Mouse (Mus musculus) spleen, adult 2 months (tissue): ENCODE results near the gene Naip1. TPM values are rescaled to one million over a fixed set of nuclear protein-coding genes. Genes with fewer than 3 reads are reported as not detected.
A peak's percentile ranks its signal among the peaks of the same experiment; 100 is the strongest.

Source experiments
- DNase-seq, 2 experiments: peaks; one replicate each; pipeline versions ENCODE4 v3.0.0 to v3.0.0-alpha.2; 2012 to 2021; ENCODE audit warnings: low spot score in 2 of 2, low read depth in 1 of 2
- H3K27ac ChIP-seq: fragments of 200-500 bp; 2 replicates; pipeline ENCODE4 v1.5.1; 2012; ENCODE audit warnings: low read length, inconsistent platforms; ENCODE audit not compliant: insufficient read depth
- H3K27me3 ChIP-seq: fragments of 200-500 bp; 2 replicates; pipeline ENCODE4 v1.6.1; 2012; ENCODE audit warnings: mild to moderate bottlenecking, moderate library complexity, low read length, inconsistent platforms; ENCODE audit not compliant: control insufficient read depth, insufficient read depth
- H3K36me3 ChIP-seq: fragments of 200-500 bp; 2 replicates; pipeline ENCODE4 v1.6.1; 2012; ENCODE audit warnings: mild to moderate bottlenecking, low read length, inconsistent platforms; ENCODE audit not compliant: control insufficient read depth, insufficient read depth
- H3K4me1 ChIP-seq: fragments of 200-500 bp; 2 replicates; pipeline ENCODE4 v1.6.1; 2011; ENCODE audit warnings: inconsistent platforms; ENCODE audit not compliant: control insufficient read depth, insufficient read depth, insufficient read length
- H3K4me3 ChIP-seq: fragments of 200-500 bp; 2 replicates; pipeline ENCODE4 v1.5.1; 2011; ENCODE audit warnings: mild to moderate bottlenecking, inconsistent platforms; ENCODE audit not compliant: insufficient read depth, insufficient read length; ENCODE audit errors: extremely low read depth
- CTCF ChIP-seq: fragments of 200-500 bp; IDR thresholded peaks from 2 replicates; pipeline ENCODE4 v1.5.1; 2011; ENCODE audit warnings: mild to moderate bottlenecking, inconsistent platforms; ENCODE audit not compliant: insufficient read depth, insufficient read length, insufficient replicate concordance; ENCODE audit errors: extremely low read depth
- POLR2A ChIP-seq: fragments of 200-500 bp; IDR thresholded peaks from 2 replicates; pipeline ENCODE4 v1.6.1; 2011; ENCODE audit warnings: low read depth, low read length, inconsistent platforms
- WGBS: fragments of 180-500 bp; shearing (Covaris S2); methylation state at CpG from one replicate; pipeline ENCODE4 v1.1.7; 2018; 5-methylcytosine and 5-hydroxymethylcytosine counted together
- polyA plus RNA-seq: library from polyadenylated mRNA; depleted of rRNA; stranded (reverse); fragments of >200 nt; gene quantifications from 2 replicates; pipeline ENCODE4 v1.2.3, GENCODE M21; 2012

Naip1 gene
- polyA plus RNA-seq, 1 experiment: 0.42 TPM

DNA sequence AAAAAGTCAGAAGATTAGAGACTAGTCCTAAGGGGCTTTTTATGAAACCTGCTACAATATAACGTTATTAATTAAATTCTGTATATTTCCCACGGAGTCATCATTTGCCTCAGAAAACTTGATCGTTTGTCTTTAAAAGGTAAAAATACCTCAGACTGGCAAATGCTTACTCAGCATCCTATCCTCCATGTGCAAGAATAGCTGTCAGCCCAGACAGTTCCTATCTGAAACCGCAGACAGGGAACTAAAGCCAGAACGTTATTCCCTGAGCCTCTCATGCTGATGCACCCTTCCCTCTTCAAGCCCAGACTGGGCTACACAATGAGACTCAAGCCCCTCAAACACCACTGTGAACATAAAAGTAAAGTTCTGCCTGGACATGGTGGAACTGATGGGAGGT lies 37.8 kb upstream of the Naip1 start:
- DNase-seq: no peak

DNA sequence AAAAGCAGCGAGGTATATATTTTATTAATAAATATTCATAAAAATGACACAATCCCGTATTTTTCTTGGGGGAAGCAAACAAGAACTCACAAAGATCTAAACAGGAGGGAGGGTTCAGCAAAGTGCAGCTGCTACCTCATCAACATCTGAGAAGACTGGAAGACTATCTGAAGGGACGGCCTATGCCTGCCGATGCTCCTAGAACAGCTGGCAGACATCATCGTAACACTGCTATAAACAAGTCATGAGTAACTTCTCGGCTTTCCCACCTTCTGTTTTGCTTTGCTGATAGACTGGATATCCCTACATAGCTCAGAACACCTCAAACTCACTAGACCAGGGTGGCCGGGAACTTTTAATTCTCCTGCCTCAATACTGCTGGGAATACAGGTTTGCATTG lies 30.9 kb upstream of the Naip1 start:
- TF ChIP-seq CTCF (no peak), POLR2A (no peak)
- H3K36me3 ChIP-seq: peaks cover 28% of the 10 kb centered on the region
- 94% methylated on average over 7 of the region's 7 CpGs for WGBS

More for the DNA sequence above, 37.8 kb upstream of the Naip1 start:
- WGBS: 68% methylated on average over 5 of the region's 5 CpGs
- Histone ChIP-seq H3K27ac (no peak overlapping the region), H3K4me1 (no peaks in the 10 kb centered on the region), H3K4me3 (no peak overlapping the region), H3K27me3 (no peaks in the 10 kb centered on the region), H3K36me3 (peaks cover 14% of the 10 kb centered on the region)
- no peak for TF ChIP-seq CTCF
- no peak for TF ChIP-seq POLR2A

DNA sequence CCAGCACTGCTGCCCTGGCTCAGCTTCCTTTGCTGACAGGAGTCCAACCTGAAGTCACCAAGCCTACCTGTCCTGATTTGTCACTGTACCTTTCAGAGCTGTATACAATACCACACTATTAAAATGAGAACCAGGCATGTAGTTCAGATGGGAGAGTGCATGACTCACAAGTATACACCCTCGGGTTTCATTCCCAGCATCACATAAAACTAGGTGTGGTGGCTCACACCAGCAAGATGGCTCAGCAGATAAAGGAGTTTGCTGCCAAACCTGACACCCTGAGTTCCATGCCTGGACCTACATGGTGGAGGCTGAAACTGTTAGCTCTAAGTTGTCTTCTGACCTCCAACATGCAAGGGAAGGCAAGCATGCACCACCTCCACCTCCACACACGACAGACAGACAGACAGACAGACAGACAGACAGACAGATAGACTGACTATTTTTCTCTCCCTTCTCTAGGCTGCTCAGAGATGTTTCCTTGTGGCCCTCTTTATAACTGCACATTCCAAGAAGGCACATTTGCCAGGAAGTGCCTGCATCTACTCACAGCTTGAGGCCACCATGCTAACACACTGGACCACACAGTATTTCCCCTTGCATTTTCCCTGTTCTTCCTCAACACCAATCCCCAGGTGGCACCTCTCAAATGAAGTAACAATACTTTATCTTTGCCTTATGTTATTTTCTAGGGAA lies 11.0 kb upstream of the Naip1 start:
- H3K36me3 ChIP-seq: peaks cover 11% of the 10 kb centered on the region
- H3K4me3 ChIP-seq: no peak overlapping the region
- H3K27ac ChIP-seq: no peak overlapping the region
- WGBS: 88% methylated on average over 2 of the region's 2 CpGs
- TF ChIP-seq POLR2A (no peak), CTCF (no peak)
- no peak for DNase-seq
- H3K4me1 ChIP-seq: no peaks in the 10 kb centered on the region
- H3K27me3 ChIP-seq: no peaks in the 10 kb centered on the region

More for the DNA sequence above, 30.9 kb upstream of the Naip1 start:
- H3K27me3 ChIP-seq: no peaks in the 10 kb centered on the region
- H3K4me3 ChIP-seq: no peak overlapping the region
- DNase-seq: no peak
- H3K4me1 ChIP-seq: no peaks in the 10 kb centered on the region
- no peak overlapping the region for H3K27ac ChIP-seq

DNA sequence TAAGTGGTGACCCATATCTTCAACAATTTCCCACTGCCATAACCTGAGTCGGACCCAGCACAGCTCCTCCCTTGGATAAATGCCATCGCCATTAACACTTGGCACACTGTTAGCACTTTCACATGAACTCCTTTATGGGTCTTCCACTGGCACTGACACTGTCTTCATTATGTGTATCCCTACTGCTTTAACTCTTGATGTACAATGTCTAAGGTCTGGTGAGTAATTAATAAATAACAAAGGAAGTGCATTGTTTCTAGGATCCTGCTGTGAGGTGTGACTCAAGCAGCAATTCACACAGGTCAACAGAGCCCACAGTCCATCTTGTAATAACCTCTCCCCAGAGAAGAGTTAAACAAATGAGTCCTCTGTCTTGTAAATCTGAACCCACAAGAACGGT lies 8.7 kb upstream of the Naip1 start:
- no peaks in the 10 kb centered on the region for H3K4me1 ChIP-seq
- H3K36me3 ChIP-seq: peaks cover 4% of the 10 kb centered on the region
- no peaks in the 10 kb centered on the region for H3K27me3 ChIP-seq
- H3K27ac ChIP-seq: no peak overlapping the region
- 86% methylated on average over 3 of the region's 3 CpGs for WGBS
- no peak for DNase-seq
- TF ChIP-seq POLR2A (no peak), CTCF (no peak)
- no peak overlapping the region for H3K4me3 ChIP-seq

DNA sequence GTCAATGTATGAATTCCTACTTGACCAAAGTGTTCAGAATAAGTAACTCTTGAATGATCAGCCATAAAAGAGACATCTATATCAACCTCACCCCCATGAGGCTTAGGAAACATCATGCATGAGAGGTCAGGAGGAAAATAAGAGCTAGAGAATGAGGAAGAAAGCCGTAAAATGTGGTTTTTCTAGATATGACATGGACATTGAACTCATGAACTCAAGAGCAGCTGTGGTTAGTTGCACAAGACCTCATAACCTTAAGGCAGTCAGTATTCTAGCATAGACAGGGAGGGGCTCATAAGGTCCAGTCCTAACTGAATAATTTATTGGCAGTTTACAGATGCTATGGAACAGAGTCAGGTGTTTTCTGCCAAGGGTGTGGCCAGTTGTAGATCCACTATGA lies 3.2 kb downstream of the Naip1 start:
- TF ChIP-seq POLR2A (no peak), CTCF (no peak)

DNA sequence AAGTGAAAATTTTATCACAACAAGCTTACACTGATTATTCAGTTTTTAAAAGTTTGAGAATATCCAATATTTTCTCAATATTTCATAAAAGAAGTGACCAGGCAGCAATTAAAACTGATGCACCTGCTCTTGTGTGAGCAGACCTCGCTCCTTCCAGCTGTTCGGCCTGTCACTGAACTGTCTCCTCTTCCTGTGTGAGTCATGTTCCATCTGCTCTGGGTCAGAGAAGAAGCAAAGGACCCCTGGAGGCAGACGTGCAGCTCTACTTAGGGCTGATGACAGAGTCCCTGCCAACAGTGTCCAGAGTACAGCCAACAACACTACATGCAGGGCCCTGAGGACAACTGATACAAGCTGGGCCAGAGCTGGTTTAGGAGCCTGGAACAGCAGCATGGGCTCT lies 12.6 kb downstream of the Naip1 start:
- TF ChIP-seq CTCF (no peak), POLR2A (no peak)
- no peak for DNase-seq
- no peaks in the 10 kb centered on the region for H3K36me3 ChIP-seq
- H3K27ac ChIP-seq: no peak overlapping the region
- H3K4me3 ChIP-seq: no peak overlapping the region
- WGBS: 29% methylated on average over 3 of the region's 3 CpGs
- no peaks in the 10 kb centered on the region for H3K4me1 ChIP-seq
- H3K27me3 ChIP-seq: no peaks in the 10 kb centered on the region

More for the DNA sequence above, 3.2 kb downstream of the Naip1 start:
- DNase-seq: peak in 1 of 2 experiments; percentile 3
- H3K4me3 ChIP-seq: no peak overlapping the region
- no peaks in the 10 kb centered on the region for H3K27me3 ChIP-seq
- no peak overlapping the region for H3K27ac ChIP-seq
- WGBS: 13% methylated on average over 1 of the region's 1 CpGs
- H3K36me3 ChIP-seq: no peaks in the 10 kb centered on the region
- H3K4me1 ChIP-seq: no peaks in the 10 kb centered on the region

DNA sequence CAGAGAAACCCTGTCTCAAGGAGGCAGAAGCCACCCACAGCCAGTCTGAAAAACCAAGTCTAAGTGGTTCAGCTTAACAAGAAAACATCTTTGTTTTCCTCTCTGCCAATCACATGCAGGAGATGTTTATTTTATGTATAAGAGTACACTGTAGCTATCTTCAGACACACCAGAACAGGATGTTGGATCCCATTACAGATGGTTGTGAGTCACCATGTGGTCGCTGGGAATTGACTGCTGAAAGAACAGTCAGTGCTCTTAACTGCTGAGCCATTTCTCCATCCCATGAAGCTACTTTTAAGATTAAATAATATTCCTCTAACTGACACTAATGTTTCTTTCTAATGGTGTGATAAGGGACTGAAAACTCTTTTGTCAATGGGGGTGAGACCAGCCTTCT lies 14.0 kb downstream of the Naip1 start:
- Histone ChIP-seq H3K4me3 (no peak overlapping the region), H3K27me3 (no peaks in the 10 kb centered on the region), H3K36me3 (no peaks in the 10 kb centered on the region), H3K27ac (no peak overlapping the region), H3K4me1 (no peaks in the 10 kb centered on the region)
- TF ChIP-seq CTCF (no peak), POLR2A (no peak)
- 33% methylated on average over 1 of the region's 1 CpGs for WGBS
- DNase-seq: no peak
